Mouse (Mus musculus) adrenal gland (tissue): ENCODE results near the gene Dzip1.

Experiments
- intact Hi-C: fragments of 180-260 bp; cut with DNase I; formaldehyde crosslinking; loops from one replicate; pipeline ENCODE4 v1.15.1; 2025
- long read RNA-seq, 2 experiments: library from polyadenylated mRNA; unstranded; transcript quantifications; one replicate each; pipeline ENCODE4 v2.0.0; 2020; ENCODE audit warnings: borderline replicate concordance in 1 of 2; ENCODE audit not compliant: insufficient replicate concordance in 1 of 2

The Dzip1 gene
- long read RNA-seq, experiment 1, partial matches to known transcripts: 1 of 2 reads
- long read RNA-seq, experiment 1, other reads (novel, unspliced or antisense): 1 of 2 reads
- long read RNA-seq, experiment 2: 0 reads

DNA sequence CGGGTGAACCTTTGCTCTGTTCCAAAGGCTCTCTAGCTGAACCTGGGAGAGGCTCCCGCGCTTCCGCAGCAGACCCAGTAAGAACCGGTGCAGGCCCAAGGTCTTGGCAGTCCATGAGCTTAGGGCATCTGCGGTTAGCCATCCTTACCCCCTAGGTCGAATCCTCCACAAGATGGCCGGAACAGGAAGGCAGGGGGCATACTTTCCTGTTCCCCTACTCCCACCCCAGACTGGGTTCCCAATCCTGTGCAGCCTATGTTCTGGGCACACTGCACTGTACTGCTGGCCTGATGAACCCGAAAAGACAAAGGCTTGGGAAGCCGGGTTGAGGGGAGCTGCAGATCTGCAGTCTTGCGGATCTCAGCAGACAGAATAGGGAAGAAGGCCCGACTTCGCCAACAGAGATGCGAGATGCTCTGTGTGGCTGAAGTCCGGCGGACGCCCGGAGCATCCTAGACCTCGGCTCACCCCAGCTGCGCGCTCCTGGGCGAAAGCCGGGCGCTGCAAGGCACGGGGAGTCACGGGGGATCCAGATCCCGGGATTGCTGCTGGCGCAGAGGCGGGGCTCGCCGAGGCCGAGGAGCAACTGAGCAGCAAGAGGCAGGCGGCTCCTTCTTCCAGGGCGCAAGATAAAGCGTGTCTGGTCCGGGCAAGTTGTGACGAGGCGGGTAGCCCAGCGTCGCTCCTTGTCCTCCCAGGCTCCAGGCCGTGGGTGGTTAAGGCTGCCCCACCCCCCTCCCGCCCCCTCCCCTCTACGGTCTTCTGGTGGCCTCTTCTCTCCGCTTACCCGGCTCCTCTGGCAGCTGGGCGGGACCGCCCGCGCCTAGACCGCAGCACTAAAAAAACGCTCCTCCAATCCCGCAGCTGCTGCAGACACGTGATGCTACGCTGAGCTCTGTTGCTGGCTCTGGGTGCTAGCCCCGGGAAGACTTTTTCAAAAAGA is at the start of gene Dzip1:
Gene Dzip1, minus strand, starts transcription at position 788 of the 943 bp plus-strand sequence.
- intact Hi-C loops: no loop called here

GRCm38 (mm10) chr14:118972268-118972667 is 47.0 kb upstream of the Dzip1 start:
- intact Hi-C loops: no loop called here

DNA sequence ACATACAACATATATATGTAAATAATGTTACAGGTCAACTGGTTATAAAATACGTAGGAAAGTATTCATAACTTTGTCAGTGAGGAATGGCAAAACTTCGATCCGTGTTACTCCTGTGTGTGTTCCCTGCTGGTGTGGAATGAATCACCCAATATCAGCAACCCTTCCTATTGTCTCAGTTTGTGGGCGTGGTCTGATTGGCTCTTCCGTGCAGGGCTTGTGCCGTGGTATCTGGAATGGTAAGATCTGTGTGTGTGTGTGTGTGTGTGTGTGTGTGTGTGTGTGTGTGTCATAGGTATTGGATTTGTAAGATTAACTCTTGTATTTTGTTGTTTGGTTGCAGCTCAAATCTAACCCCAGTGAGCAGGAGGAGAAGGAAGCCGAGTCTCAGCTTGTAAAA is 42.4 kb upstream of the Dzip1 start:
- intact Hi-C loops: no loop called here

DNA sequence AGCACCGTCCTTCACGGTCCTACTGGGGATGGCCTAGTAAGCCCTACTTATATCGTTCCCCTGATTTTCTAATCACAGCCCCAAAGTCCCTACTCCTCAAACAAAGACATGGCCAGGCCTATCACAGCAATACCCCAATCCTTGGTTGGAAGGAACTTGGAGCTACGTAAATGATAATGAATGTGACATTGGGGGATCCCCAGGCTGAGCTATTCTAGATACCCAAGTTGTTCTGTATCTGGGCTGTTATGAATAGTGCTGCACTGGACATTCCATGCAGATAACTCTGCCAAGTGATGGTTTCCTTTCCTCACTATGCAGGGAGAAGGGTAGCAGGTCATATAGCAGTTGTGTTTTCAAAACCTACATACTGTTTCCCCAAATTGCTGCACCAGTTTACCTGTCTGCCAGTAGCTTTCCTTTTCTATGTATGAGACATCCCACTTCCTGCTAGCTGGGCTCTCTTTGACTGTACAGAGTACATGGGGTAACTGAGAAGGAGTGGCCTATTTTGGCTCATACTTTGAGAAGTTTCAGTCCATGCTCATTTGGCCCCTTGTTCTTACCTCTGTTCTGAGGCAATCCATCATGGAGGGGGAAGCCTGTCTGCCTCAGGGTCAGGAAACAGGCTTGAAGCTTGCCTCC is 40.2 kb upstream of the Dzip1 start:
- intact Hi-C loops: no loop called here

DNA sequence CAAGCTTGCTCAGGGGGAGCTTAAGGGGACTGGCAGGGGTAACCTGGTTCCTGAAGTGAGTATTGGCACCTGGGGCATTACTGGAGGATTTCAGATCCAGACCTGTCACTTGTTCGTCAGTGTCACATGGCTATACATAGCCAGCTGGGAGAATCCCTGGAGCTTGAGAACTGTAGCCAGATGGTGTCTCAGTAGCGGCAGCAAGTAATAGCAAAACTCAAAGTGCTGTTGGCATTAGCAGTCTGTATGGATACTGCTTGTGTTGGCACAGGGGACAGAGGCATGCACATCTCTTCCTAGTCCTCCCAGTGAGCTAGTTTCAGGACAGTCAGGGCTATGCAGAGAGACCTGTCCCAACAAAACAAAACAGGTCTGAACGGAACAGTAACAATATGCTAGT is 32.8 kb upstream of the Dzip1 start:
- intact Hi-C loops: no loop called here

DNA sequence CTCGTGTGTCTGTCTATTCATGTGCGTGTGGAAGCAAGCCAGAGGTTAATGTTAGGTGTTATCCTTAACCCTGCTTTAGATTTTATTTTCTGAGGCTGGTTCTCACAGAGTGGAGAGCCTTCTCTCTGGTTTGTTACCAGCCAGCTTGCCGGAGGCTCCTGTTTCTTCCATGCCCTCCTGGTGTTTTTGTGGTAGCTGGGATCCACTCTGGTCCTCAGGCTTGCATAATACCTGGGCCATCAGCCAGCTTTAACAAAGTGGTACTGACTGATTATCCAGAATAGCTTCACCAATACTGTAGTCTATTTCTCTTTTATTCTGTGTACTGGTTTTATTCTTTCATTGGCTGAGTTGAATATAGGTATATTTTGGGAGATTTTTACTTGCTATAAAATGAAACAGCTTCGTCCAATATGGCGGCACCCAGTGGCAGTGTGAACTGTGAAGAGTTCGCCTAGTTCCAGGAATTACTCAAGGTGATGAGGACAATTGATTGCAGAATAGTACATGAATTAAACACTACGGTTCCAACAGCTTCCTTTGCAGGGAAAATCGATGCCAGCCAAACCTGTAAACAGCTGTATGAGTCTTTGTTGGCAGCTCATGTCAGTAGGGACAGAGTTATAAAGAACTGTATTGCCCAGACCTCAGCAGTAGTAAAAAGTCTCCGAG is 26.8 kb upstream of the Dzip1 start:
- intact Hi-C loops: no loop called here

DNA sequence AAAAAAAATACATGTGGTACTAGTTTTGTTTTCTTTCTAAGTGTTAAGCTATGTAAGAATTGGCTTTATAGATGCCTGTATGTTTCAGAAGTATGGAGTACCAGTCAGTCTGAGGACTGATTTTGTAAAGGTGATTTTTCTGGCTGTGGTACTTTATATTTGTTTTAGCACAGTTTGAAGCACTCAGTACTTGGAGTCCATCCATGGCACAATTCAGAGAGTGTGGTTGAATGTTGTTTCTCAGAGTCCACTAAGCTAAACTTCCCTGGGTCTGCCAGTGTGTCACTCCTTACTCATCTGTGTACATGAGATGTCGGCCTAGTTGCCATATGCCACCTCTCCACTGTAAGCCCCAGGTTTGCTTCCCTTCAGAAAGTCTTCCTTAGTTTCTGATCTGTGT is 23.6 kb upstream of the Dzip1 start:
- intact Hi-C loops: loop anchor here (5.0 kb wide), 1 partner anchor 37 kb away; no protein-coding TSS in a partner anchor

- intact Hi-C loops: loop anchor here (5.0 kb wide), 1 partner anchor 32 kb away; no protein-coding TSS in a partner anchor
Measured at GRCm38 (mm10) chr14:118944702-118945101, 19.4 kb upstream of the Dzip1 start.

DNA sequence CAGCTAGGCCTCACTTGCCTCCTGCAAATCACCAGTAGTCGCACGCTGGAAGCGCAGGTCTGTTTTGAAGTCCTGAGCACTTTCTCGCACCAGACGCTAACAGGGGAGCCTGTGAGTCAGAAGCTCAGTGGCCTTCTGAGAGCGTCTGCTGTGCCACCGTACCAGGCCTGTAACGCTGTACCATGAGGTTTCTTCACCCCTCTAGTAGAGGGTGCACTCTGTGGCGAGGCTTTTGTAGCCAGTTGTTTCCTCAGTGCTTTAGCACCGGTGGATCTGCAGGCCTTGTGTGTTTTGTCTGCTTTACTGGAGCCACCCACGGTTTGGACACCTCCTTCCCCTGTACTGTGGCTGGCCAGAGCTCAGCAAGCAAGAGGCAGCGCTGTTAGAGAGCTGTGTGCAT is 16.8 kb upstream of the Dzip1 start:
- intact Hi-C loops: no loop called here

DNA sequence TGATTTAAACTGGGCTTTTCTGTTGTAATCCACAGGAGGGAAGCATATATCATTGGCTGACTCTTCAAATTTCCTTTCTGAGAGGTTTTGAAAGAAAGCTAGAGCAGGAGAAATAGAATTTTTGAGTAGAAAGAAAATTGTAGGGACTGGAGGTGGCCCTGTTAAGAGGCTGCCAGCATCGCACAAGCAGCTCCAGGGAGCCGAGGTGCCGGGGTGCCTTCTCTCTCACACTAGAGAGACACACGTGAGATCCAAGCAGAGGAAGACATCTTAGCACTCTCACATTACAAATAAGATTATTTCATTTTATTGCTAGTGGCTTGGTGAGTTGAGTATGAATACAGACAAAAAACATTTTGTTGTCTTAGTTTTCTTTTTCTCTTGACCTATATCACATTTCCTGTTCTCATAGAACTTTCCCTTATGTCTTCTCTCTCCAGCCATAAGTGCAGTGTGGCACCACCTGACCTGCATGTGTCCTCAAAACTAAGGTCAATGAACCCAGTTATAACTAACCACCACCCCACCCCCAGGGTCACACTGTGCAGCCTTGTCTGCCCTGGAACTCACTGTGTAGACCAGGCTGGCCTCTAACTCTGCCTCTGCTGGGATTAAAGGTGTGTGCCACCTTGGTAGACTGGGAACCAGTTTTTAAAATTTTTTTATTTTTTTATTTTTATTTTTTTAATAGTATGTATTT is 15.7 kb upstream of the Dzip1 start:
- intact Hi-C loops: no loop called here

GRCm38 (mm10) chr14:118938551-118938950 is 13.3 kb upstream of the Dzip1 start:
- intact Hi-C loops: no loop called here

GRCm38 (mm10) chr14:118937533-118938492 is 12.6 kb upstream of the Dzip1 start, which contains the start of gene Dnajc3:
Gene Dnajc3, plus strand, starts transcription at chr14:118937976.
- intact Hi-C loops: no loop called here

GRCm38 (mm10) chr14:118936952-118937351 is 11.7 kb upstream of the Dzip1 start:
- intact Hi-C loops: no loop called here

DNA sequence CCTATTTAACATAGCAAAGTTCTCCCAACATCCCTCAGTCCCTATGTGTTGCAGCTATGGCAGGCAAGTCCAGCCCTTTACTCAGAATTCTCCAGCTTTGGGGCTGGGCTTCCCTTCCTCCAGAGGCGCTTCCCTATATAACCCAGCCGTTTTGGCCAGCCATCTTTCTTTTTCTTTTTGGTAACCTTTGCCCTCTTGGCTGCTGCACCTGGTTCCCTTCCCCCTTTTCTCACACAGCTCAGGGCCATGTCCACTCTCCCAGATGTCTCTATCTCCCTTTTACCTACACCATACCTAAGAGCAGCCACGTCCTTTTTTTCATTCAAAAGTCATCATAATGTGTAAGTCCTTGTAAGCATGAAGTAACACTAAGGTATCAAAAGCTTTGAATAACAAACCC is 11.0 kb upstream of the Dzip1 start:
- intact Hi-C loops: no loop called here

DNA sequence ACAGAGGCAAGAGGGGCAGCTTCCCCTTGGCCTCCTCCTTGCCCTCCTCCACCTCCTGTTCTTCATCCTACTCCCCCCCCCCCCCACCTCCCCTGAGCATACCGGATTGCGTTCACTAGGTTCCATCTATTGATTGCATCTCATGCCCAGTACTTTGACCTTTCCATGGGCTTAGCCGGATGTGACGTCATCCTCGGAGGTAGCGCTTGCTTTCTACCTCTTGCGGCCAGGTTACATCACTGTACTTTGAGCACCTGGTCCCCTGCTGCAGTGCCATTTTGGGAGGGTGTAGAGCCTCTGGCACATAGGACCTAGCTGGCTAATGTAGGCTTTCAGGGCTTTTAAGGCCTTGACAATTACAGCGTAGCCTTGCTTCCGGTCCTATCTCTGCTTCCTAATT is 9.4 kb upstream of the Dzip1 start:
- intact Hi-C loops: no loop called here

GRCm38 (mm10) chr14:118932956-118933355 is 7.7 kb upstream of the Dzip1 start:
- intact Hi-C loops: no loop called here

DNA sequence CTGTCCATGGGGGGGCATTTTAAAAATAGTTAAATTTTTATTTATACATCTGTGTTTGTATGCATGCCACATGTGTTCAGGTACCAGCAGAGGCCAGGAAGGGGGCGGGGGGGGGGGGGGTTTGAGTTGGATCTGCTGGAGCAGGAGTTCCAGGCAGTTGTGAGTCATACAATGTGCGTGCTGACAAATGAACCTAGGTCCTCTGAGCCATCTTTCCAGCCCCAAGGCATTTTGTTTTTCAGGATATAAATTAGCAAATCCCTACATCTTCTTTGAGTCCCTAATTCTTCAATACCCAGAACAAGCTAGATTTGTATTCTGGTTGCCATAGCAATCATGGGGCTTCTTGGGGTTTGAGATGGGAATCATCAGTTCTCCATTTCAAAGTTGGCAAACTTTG is 5.9 kb upstream of the Dzip1 start:
- intact Hi-C loops: no loop called here

DNA sequence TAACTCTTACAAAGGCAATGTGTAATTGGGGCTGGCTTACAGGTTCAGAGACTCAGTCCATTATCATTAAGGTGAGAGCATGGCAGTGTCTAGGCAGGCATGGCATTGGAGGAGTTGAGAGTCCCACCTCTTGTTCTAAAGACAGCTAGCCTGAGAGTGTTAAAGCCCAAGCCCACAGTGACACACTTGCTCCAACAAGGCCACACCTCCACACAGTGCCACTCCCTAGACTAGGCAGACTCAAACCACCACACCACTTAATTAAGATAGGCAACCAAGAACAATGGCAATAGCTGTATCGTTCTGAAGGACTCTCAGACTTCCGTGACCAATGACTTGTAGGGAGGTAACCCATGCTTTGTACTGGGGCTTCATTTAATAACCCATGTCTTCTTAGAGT is 5.5 kb upstream of the Dzip1 start:
- intact Hi-C loops: no loop called here

GRCm38 (mm10) chr14:118929779-118930178 is 4.5 kb upstream of the Dzip1 start:
- intact Hi-C loops: no loop called here

- intact Hi-C loops: no loop called here
Measured at GRCm38 (mm10) chr14:118928565-118928964, 3.3 kb upstream of the Dzip1 start.
